Mouse (Mus musculus): ENCODE measurements around the gene Myh15. TPM values are rescaled to one million over a fixed set of nuclear protein-coding genes. Genes with fewer than 3 reads are reported as not detected.
A peak's percentile ranks its signal among the peaks of the same experiment; 100 is the strongest.

Myh15 gene
- polyA plus RNA-seq (2015; fragmentation: Nextera tagmentation; extraction: Ambion mirVana): not detected in 2 replicates

GRCm38 (mm10) chr16:49057186-49057585, at the start of gene Myh15:
Gene Myh15 (plus strand): TSS chr16:49057486.
- DNase-seq (ENCODE audit: low spot score) (no peak), ATAC-seq (no peak)
- no peak within 1 kb of the TSS for H3K4me3 ChIP-seq (ENCODE audit: low read depth, low read length)
- TF ChIP-seq CTCF (IDR thresholded peaks at IDR 0.05): no peak
- no peak for TF ChIP-seq EP300 (IDR thresholded peaks at IDR 0.05)
- WGBS: 100% methylated on average over 1 of the region's 1 CpGs
- no peak within 1 kb of the TSS for H3K27ac ChIP-seq (ENCODE audit: low read length)
- H3K4me1 ChIP-seq (ENCODE audit: insufficient read depth, low read depth, low read length): no peaks in the 10 kb centered on the region
- no peaks in the 10 kb centered on the region for H3K27me3 ChIP-seq (replicated peaks; ENCODE audit: insufficient read depth, low read length)
- H3K4me2 ChIP-seq (replicated peaks; ENCODE audit: low read depth, low read length): no peak within 1 kb of the TSS
- no peaks in the 10 kb centered on the region for H3K36me3 ChIP-seq (ENCODE audit: insufficient read depth, low read length)
- no peak within 1 kb of the TSS for H3K9ac ChIP-seq (replicated peaks; ENCODE audit: low read depth)
- H3K9me3 ChIP-seq (ENCODE audit: low read length): no peaks in the 10 kb centered on the region

DNA sequence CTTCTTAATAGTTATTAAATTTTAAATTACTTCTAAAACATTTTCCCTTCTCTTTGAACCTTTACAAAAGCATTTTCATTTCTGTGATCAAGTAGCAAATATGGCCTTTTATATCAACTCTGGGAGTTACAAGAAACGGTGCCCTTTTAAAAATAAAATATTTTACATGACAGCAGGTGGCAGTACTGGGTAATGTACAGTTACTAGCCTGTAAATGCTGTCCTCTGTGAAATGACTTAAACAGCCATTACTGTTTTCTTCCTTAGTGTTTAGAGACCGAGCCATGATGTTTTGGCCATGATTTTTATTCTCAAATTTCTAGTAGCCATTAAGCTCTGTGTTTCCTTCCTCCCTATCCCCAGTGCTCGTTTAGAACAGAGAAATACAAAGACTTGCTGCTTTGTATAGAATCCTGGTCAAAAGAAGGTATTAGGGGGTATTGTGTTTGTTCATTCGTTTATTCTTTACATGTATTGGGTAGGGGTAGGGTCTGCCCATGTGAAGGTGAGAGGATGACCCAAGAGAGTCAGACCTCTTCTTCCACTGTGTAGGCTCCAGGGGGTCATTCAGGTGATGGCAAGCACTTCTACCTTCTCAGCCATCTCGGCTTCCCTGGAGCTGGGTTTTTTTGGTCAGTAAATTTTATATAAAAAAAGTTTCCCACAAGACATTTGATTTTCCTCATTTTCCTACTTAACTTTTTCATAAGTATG, 40.5 kb upstream of the Myh15 start:
- Histone ChIP-seq H3K36me3 (ENCODE audit: insufficient read depth, low read length) (no peaks in the 10 kb centered on the region), H3K4me1 (ENCODE audit: insufficient read depth, low read depth, low read length) (no peaks in the 10 kb centered on the region), H3K27ac (ENCODE audit: low read length) (no peak overlapping the region), H3K27me3 (replicated peaks; ENCODE audit: insufficient read depth, low read length) (no peaks in the 10 kb centered on the region), H3K9ac (replicated peaks; ENCODE audit: low read depth) (no peak overlapping the region), H3K4me2 (replicated peaks; ENCODE audit: low read depth, low read length) (no peak overlapping the region), H3K4me3 (ENCODE audit: low read depth, low read length) (no peak overlapping the region), H3K9me3 (ENCODE audit: low read length) (no peaks in the 10 kb centered on the region)
- TF ChIP-seq CTCF (IDR thresholded peaks at IDR 0.05) (peak; percentile 46), EP300 (IDR thresholded peaks at IDR 0.05) (no peak)
- 75% methylated on average over 5 of the region's 5 CpGs for WGBS
- no peak for ATAC-seq
- DNase-seq (ENCODE audit: low spot score): peak; percentile 54

- Histone ChIP-seq H3K4me2 (replicated peaks; ENCODE audit: low read depth, low read length) (no peak overlapping the region), H3K9ac (replicated peaks; ENCODE audit: low read depth) (no peak overlapping the region), H3K27me3 (replicated peaks; ENCODE audit: insufficient read depth, low read length) (no peaks in the 10 kb centered on the region), H3K4me1 (ENCODE audit: insufficient read depth, low read depth, low read length) (no peaks in the 10 kb centered on the region), H3K36me3 (ENCODE audit: insufficient read depth, low read length) (no peaks in the 10 kb centered on the region), H3K27ac (ENCODE audit: low read length) (no peak overlapping the region), H3K4me3 (ENCODE audit: low read depth, low read length) (no peak overlapping the region), H3K9me3 (ENCODE audit: low read length) (no peaks in the 10 kb centered on the region)
- TF ChIP-seq EP300 (IDR thresholded peaks at IDR 0.05) (no peak), CTCF (IDR thresholded peaks at IDR 0.05) (no peak)
- WGBS: 72% methylated on average over 4 of the region's 4 CpGs
- ATAC-seq: no peak
- no peak for DNase-seq (ENCODE audit: low spot score)
Observed at GRCm38 (mm10) chr16:49035852-49036251, 21.4 kb upstream of the Myh15 start.

- no peaks in the 10 kb centered on the region for H3K36me3 ChIP-seq (ENCODE audit: insufficient read depth, low read length)
- TF ChIP-seq CTCF (IDR thresholded peaks at IDR 0.05) (no peak), EP300 (IDR thresholded peaks at IDR 0.05) (no peak)
- no peaks in the 10 kb centered on the region for H3K9me3 ChIP-seq (ENCODE audit: low read length)
- H3K27ac ChIP-seq (ENCODE audit: low read length): no peak overlapping the region
- ATAC-seq (no peak), DNase-seq (ENCODE audit: low spot score) (no peak)
- no peak overlapping the region for H3K4me2 ChIP-seq (replicated peaks; ENCODE audit: low read depth, low read length)
- 52% methylated on average over 4 of the region's 4 CpGs for WGBS
- no peak overlapping the region for H3K4me3 ChIP-seq (ENCODE audit: low read depth, low read length)
- H3K27me3 ChIP-seq (replicated peaks; ENCODE audit: insufficient read depth, low read length): no peaks in the 10 kb centered on the region
- no peaks in the 10 kb centered on the region for H3K4me1 ChIP-seq (ENCODE audit: insufficient read depth, low read depth, low read length)
- H3K9ac ChIP-seq (replicated peaks; ENCODE audit: low read depth): no peak overlapping the region
Observed at GRCm38 (mm10) chr16:49037771-49038170, 19.5 kb upstream of the Myh15 start.

GRCm38 (mm10) chr16:49040554-49041221, 16.6 kb upstream of the Myh15 start:
- H3K4me2 ChIP-seq (replicated peaks; ENCODE audit: low read depth, low read length): no peak overlapping the region
- H3K4me1 ChIP-seq (ENCODE audit: insufficient read depth, low read depth, low read length): no peaks in the 10 kb centered on the region
- peak; percentile 20 for DNase-seq (ENCODE audit: low spot score)
- H3K9me3 ChIP-seq (ENCODE audit: low read length): no peaks in the 10 kb centered on the region
- no peak overlapping the region for H3K27ac ChIP-seq (ENCODE audit: low read length)
- H3K9ac ChIP-seq (replicated peaks; ENCODE audit: low read depth): no peak overlapping the region
- TF ChIP-seq CTCF (IDR thresholded peaks at IDR 0.05): no peak
- no peak for TF ChIP-seq EP300 (IDR thresholded peaks at IDR 0.05)
- H3K36me3 ChIP-seq (ENCODE audit: insufficient read depth, low read length): no peaks in the 10 kb centered on the region
- no peak for ATAC-seq
- no peaks in the 10 kb centered on the region for H3K27me3 ChIP-seq (replicated peaks; ENCODE audit: insufficient read depth, low read length)
- no peak overlapping the region for H3K4me3 ChIP-seq (ENCODE audit: low read depth, low read length)
- 48% methylated on average over 3 of the region's 3 CpGs for WGBS

- Histone ChIP-seq H3K27ac (ENCODE audit: low read length) (no peak overlapping the region), H3K4me2 (replicated peaks; ENCODE audit: low read depth, low read length) (no peak overlapping the region), H3K9me3 (ENCODE audit: low read length) (no peaks in the 10 kb centered on the region), H3K4me1 (ENCODE audit: insufficient read depth, low read depth, low read length) (no peaks in the 10 kb centered on the region), H3K27me3 (replicated peaks; ENCODE audit: insufficient read depth, low read length) (no peaks in the 10 kb centered on the region), H3K4me3 (ENCODE audit: low read depth, low read length) (no peak overlapping the region), H3K36me3 (ENCODE audit: insufficient read depth, low read length) (no peaks in the 10 kb centered on the region), H3K9ac (replicated peaks; ENCODE audit: low read depth) (no peak overlapping the region)
- TF ChIP-seq EP300 (IDR thresholded peaks at IDR 0.05) (no peak), CTCF (IDR thresholded peaks at IDR 0.05) (no peak)
- DNase-seq (ENCODE audit: low spot score) (no peak), ATAC-seq (no peak)
Observed at GRCm38 (mm10) chr16:49049214-49049613, 8.1 kb upstream of the Myh15 start.
